Mouse (Mus musculus): ENCODE data around the gene Tmem259. TPM values are rescaled to one million over a fixed set of nuclear protein-coding genes. Genes with fewer than 3 reads are reported as not detected.
A peak's percentile ranks its signal among the peaks of the same experiment; 100 is the strongest.

Tmem259 gene
- polyA plus RNA-seq, 1 experiment, result not detected

DNA sequence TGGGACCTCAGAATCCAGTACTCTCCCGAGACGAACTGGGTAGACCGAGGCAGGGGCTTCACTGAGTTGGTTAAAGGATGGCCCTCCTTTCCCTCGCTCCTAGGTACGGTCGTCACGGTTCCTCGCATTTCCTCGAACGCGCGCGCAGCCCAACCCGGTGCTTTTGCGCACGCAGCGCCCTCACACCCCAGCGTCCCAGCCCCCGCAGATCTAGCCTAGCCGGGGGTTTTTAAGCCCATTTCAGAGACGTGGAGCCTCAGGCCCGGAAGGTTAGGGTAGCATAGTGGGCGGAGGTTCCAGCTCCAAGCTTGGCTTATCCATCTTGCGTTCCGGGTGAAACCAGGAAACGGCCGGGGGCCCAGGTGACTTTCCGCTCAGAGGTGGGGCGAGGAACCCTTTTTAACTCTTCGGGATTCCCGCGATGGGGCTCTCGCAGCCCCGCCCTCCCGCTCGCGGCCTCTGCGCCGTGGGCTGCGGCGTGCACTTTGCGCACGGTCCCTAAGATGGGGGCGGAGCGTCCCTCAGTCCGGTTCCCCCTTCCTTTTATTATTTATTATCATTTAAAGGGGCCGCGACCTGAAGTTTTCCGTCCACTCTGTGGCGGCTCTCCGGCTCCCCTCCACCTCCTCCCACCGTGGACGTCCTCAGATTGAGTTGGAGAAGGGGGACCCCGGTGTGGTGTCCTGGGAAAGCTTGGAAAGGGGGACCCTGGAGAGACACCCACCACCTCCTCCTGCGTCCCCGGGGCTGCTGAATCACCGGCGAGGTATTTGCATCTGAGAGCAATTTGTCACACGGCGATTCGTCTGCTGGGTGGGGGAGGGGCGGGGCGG is 57.4 kb downstream of the Tmem259 start, which contains the start of gene Arid3a:
TSS of gene Arid3a (plus strand) at position 553 of the 833 bp plus-strand sequence.
- under 1% methylated on average over 63 of the region's 63 CpGs for WGBS
- H3K4me3 ChIP-seq (ENCODE audit: insufficient read depth, low read depth, low read length), result peak within 1 kb of the TSS; percentile 83
- H3K27ac ChIP-seq (ENCODE audit: insufficient read depth, low read depth, low read length), result peak within 1 kb of the TSS; percentile 76
- 0 out of 2 replicates have a peak, but pooled peaks have one; percentile 21 for TF ChIP-seq POLR2A (IDR thresholded peaks at IDR 0.05; ENCODE audit: insufficient read depth, low read depth, low read length)
- TF ChIP-seq CTCF (IDR thresholded peaks at IDR 0.05; ENCODE audit: insufficient read depth, low read depth, low read length), result 0 out of 2 replicates have a peak, but pooled peaks have one; percentile 6
- peaks cover 34% of the 10 kb centered on the region for H3K4me1 ChIP-seq (ENCODE audit: control insufficient read depth, insufficient read depth, low read length)

DNA sequence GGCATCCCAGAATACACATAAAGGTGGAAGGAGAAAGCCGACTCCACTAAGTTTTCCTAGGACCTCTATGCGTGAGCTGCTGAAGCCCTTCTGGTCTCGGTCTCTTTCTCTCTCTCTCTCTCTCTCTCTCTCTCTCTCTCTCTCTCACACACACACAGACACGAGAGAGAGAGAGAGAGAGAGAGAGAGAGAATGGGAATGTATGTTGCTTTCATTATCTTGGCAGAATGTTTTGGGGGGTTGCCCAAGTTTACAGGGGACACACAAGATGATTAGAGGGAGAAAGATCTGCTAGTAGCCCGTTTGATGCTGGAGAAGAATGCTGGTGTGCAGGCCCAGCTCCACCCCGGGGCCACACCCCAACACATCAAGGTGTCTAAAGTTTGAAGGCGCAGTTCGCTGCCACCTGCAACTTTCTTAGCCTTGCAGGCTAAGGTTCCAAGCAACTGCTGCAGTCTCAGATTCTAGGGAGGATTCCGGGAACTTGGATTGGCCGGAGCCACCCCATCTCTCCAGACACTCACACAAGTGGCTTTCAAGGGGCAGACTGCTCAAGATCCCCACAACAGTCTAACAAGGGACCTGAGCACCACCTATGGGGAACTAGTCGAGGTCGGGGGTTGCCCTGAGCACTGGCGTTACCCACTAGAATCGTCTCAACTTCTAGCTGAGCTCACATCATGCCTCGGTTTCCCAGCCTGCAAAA is 58.2 kb downstream of the Tmem259 start:
- TF ChIP-seq CTCF (IDR thresholded peaks at IDR 0.05; ENCODE audit: insufficient read depth, low read depth, low read length), result no peak
- TF ChIP-seq POLR2A (IDR thresholded peaks at IDR 0.05; ENCODE audit: insufficient read depth, low read depth, low read length), result no peak
- Histone ChIP-seq H3K27ac (ENCODE audit: insufficient read depth, low read depth, low read length) (no peak overlapping the region), H3K4me3 (ENCODE audit: insufficient read depth, low read depth, low read length) (peak overlapping the region; percentile 83), H3K4me1 (ENCODE audit: control insufficient read depth, insufficient read depth, low read length) (peaks cover 42% of the 10 kb centered on the region)
- WGBS, result 6% methylated on average over 15 of the region's 15 CpGs

DNA sequence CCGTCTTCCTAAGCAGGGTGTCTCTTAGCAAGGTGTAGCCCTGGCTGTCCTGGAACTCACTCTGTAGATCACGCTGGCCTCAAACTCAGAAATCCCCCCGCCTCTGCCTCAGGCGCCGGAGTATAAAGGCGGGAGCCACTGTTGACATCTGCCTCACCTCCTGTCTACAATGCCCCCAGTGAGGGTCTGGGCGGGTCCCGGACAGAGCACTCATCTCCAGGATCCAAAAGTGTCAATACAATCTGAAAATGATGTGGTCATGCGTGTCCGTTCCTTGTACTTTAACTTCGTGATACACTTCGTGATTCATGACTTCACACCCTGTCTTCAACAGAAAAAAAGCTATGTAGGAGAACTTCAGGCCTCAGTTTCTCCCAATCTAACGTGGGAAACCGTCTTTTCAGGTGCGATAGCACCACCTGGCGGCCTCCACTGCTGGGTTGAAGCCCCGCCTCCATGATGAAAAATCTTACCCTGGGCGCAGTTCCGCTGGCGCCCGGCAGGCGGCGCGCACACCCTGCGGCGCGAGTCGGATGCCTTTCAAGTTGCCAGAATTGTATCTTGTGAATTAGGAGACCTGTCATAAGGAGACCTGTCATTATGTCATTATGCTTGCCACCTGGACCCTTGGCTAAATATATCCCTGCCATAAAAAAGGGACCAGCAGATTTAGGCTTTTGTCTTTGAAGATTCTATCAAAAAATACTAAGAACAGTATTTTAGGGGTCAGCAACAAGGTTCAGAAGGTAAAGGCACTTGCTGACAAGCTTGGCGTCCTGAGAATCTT is 58.9 kb downstream of the Tmem259 start:
- TF ChIP-seq POLR2A (IDR thresholded peaks at IDR 0.05; ENCODE audit: insufficient read depth, low read depth, low read length) (no peak), CTCF (IDR thresholded peaks at IDR 0.05; ENCODE audit: insufficient read depth, low read depth, low read length) (peak; percentile 99)
- H3K4me1 ChIP-seq (ENCODE audit: control insufficient read depth, insufficient read depth, low read length), result peaks cover 49% of the 10 kb centered on the region
- no peak overlapping the region for H3K4me3 ChIP-seq (ENCODE audit: insufficient read depth, low read depth, low read length)
- 12% methylated on average over 29 of the region's 29 CpGs for WGBS
- no peak overlapping the region for H3K27ac ChIP-seq (ENCODE audit: insufficient read depth, low read depth, low read length)

Other genes starting within 250 kb of the Tmem259 start
- gene Polrmt, start 237.7 kb downstream of the Tmem259 start, polyA plus RNA-seq (2012; ENCODE audit: insufficient read depth, insufficient read length, low replicate concordance, missing spikeins), result not detected in 2 replicates
- not detected in 2 replicates for gene Fgf22, start 229.3 kb downstream of the Tmem259 start, polyA plus RNA-seq (2012; ENCODE audit: insufficient read depth, insufficient read length, low replicate concordance, missing spikeins)
- not detected in 2 replicates for gene Rnf126, start 217.4 kb downstream of the Tmem259 start, polyA plus RNA-seq (2012; ENCODE audit: insufficient read depth, insufficient read length, low replicate concordance, missing spikeins)
- not detected in 2 replicates for gene Fstl3, start 207.1 kb downstream of the Tmem259 start, polyA plus RNA-seq (2012; ENCODE audit: insufficient read depth, insufficient read length, low replicate concordance, missing spikeins)
- not detected in 2 replicates for gene Prss57, start 193.4 kb downstream of the Tmem259 start, polyA plus RNA-seq (2012; ENCODE audit: insufficient read depth, insufficient read length, low replicate concordance, missing spikeins)
- gene Palm, start 190.8 kb downstream of the Tmem259 start, polyA plus RNA-seq (2012; ENCODE audit: insufficient read depth, insufficient read length, low replicate concordance, missing spikeins), result not detected in 2 replicates
- not detected in 2 replicates for gene Misp, start 163.3 kb downstream of the Tmem259 start, polyA plus RNA-seq (2012; ENCODE audit: insufficient read depth, insufficient read length, low replicate concordance, missing spikeins)
- 555 TPM in 1 of 2 replicates, not detected in the other for gene Ptbp1, start 129.9 kb downstream of the Tmem259 start, polyA plus RNA-seq (2012; ENCODE audit: insufficient read depth, insufficient read length, low replicate concordance, missing spikeins)
- not detected in 2 replicates for gene Prtn3, start 109.9 kb downstream of the Tmem259 start, polyA plus RNA-seq (2012; ENCODE audit: insufficient read depth, insufficient read length, low replicate concordance, missing spikeins)
- not detected in 2 replicates for gene Plppr3, start 109.7 kb downstream of the Tmem259 start, polyA plus RNA-seq (2012; ENCODE audit: insufficient read depth, insufficient read length, low replicate concordance, missing spikeins)
- not detected in 2 replicates for gene Elane, start 98.1 kb downstream of the Tmem259 start, polyA plus RNA-seq (2012; ENCODE audit: insufficient read depth, insufficient read length, low replicate concordance, missing spikeins)
- not detected in 2 replicates for gene Cfd, start 93.5 kb downstream of the Tmem259 start, polyA plus RNA-seq (2012; ENCODE audit: insufficient read depth, insufficient read length, low replicate concordance, missing spikeins)
- gene Med16, start 75.4 kb downstream of the Tmem259 start, polyA plus RNA-seq (2012; ENCODE audit: insufficient read depth, insufficient read length, low replicate concordance, missing spikeins), result not detected in 2 replicates
- gene Gm26602, start 73.5 kb downstream of the Tmem259 start, polyA plus RNA-seq (2012; ENCODE audit: insufficient read depth, insufficient read length, low replicate concordance, missing spikeins), result not detected in 2 replicates
- gene Kiss1r, start 67.4 kb downstream of the Tmem259 start, polyA plus RNA-seq (2012; ENCODE audit: insufficient read depth, insufficient read length, low replicate concordance, missing spikeins), result not detected in 2 replicates
- gene R3hdm4, start 63.1 kb downstream of the Tmem259 start, polyA plus RNA-seq (2012; ENCODE audit: insufficient read depth, insufficient read length, low replicate concordance, missing spikeins), result not detected in 2 replicates
- gene Arid3a, start 57.3 kb downstream of the Tmem259 start, polyA plus RNA-seq (2012; ENCODE audit: insufficient read depth, insufficient read length, low replicate concordance, missing spikeins), result not detected in 2 replicates
- gene Wdr18, start 24.2 kb downstream of the Tmem259 start, polyA plus RNA-seq (2012; ENCODE audit: insufficient read depth, insufficient read length, low replicate concordance, missing spikeins), result not detected in 2 replicates
- gene Grin3b, start 13.6 kb downstream of the Tmem259 start, polyA plus RNA-seq (2012; ENCODE audit: insufficient read depth, insufficient read length, low replicate concordance, missing spikeins), result not detected in 2 replicates
- gene Cnn2, start 4.3 kb upstream of the Tmem259 start, polyA plus RNA-seq (2012; ENCODE audit: insufficient read depth, insufficient read length, low replicate concordance, missing spikeins), result 124 and 250 TPM in 2 replicates
- not detected in 2 replicates for gene Abca7, start 12.2 kb upstream of the Tmem259 start, polyA plus RNA-seq (2012; ENCODE audit: insufficient read depth, insufficient read length, low replicate concordance, missing spikeins)
- gene Arhgap45, start 32.3 kb upstream of the Tmem259 start, polyA plus RNA-seq (2012; ENCODE audit: insufficient read depth, insufficient read length, low replicate concordance, missing spikeins), result 193 and 203 TPM in 2 replicates
- gene Polr2e, start 55.5 kb upstream of the Tmem259 start, polyA plus RNA-seq (2012; ENCODE audit: insufficient read depth, insufficient read length, low replicate concordance, missing spikeins), result not detected in 2 replicates
- not detected in 2 replicates for gene Gpx4, start 62.8 kb upstream of the Tmem259 start, polyA plus RNA-seq (2012; ENCODE audit: insufficient read depth, insufficient read length, low replicate concordance, missing spikeins)
- not detected in 2 replicates for gene Sbno2, start 121.2 kb upstream of the Tmem259 start, polyA plus RNA-seq (2012; ENCODE audit: insufficient read depth, insufficient read length, low replicate concordance, missing spikeins)
- not detected in 2 replicates for gene Stk11, start 131.5 kb upstream of the Tmem259 start, polyA plus RNA-seq (2012; ENCODE audit: insufficient read depth, insufficient read length, low replicate concordance, missing spikeins)
- gene Atp5d, start 154.3 kb upstream of the Tmem259 start, polyA plus RNA-seq (2012; ENCODE audit: insufficient read depth, insufficient read length, low replicate concordance, missing spikeins), result not detected in 2 replicates
- gene Cbarp, start 156.5 kb upstream of the Tmem259 start, polyA plus RNA-seq (2012; ENCODE audit: insufficient read depth, insufficient read length, low replicate concordance, missing spikeins), result not detected in 2 replicates
- gene Midn, start 163.9 kb upstream of the Tmem259 start, polyA plus RNA-seq (2012; ENCODE audit: insufficient read depth, insufficient read length, low replicate concordance, missing spikeins), result 128 TPM in 1 of 2 replicates, not detected in the other
- gene Cirbp, start 181.7 kb upstream of the Tmem259 start, polyA plus RNA-seq (2012; ENCODE audit: insufficient read depth, insufficient read length, low replicate concordance, missing spikeins), result not detected in 2 replicates
- not detected in 2 replicates for gene 1600002K03Rik, start 188.6 kb upstream of the Tmem259 start, polyA plus RNA-seq (2012; ENCODE audit: insufficient read depth, insufficient read length, low replicate concordance, missing spikeins)
- not detected in 2 replicates for gene Efna2, start 195.2 kb upstream of the Tmem259 start, polyA plus RNA-seq (2012; ENCODE audit: insufficient read depth, insufficient read length, low replicate concordance, missing spikeins)
- gene Mum1, start 242.1 kb upstream of the Tmem259 start, polyA plus RNA-seq (2012; ENCODE audit: insufficient read depth, insufficient read length, low replicate concordance, missing spikeins), result not detected in 2 replicates

All from olfactory bulb, adult 2 months (tissue).